Mouse (Mus musculus) C2C12 (cell line): ENCODE measurements around the gene Eif4e1b. TPM values are rescaled to one million over a fixed set of nuclear protein-coding genes. Genes with fewer than 3 reads are reported as not detected.

Source experiments
- H3K27me3 ChIP-seq: one replicate; pipeline ENCODE4 v1.6.1; 2011; ENCODE audit not compliant: control insufficient read depth, insufficient read depth, insufficient read length
- H3K36me3 ChIP-seq: one replicate; pipeline ENCODE4 v1.6.1; 2011; ENCODE audit not compliant: control insufficient read depth, insufficient read depth
- H3K4me3 ChIP-seq: one replicate; pipeline ENCODE4 v1.5.1; 2011; ENCODE audit warnings: mild to moderate bottlenecking, control low read depth; ENCODE audit not compliant: poor library complexity, insufficient read depth, severe bottlenecking
- H3K79me2 ChIP-seq: one replicate; pipeline ENCODE4 v1.6.1; 2011; ENCODE audit not compliant: control insufficient read depth, insufficient read depth
- H3K79me3 ChIP-seq: one replicate; pipeline ENCODE4 v1.6.1; 2011; ENCODE audit warnings: low read depth, control low read depth
- H3ac ChIP-seq: one replicate; pipeline ENCODE3; 2011; ENCODE audit warnings: low read depth; ENCODE audit not compliant: control insufficient read depth, insufficient read length
- CEBPB ChIP-seq: IDR thresholded peaks from one replicate; pipeline ENCODE4 v1.6.1; 2011; ENCODE audit warnings: low read depth, mild to moderate bottlenecking, control low read depth, moderate library complexity
- CTCF ChIP-seq: IDR thresholded peaks from one replicate; pipeline ENCODE4 v1.5.1; 2011; ENCODE audit not compliant: control insufficient read depth, insufficient read depth, insufficient read length
- FOSL1 ChIP-seq: IDR thresholded peaks from one replicate; pipeline ENCODE4 v1.8.0; 2011; ENCODE audit warnings: mild to moderate bottlenecking, low read length; ENCODE audit not compliant: poor library complexity, insufficient read depth, severe bottlenecking
- MAX ChIP-seq: IDR thresholded peaks from one replicate; pipeline ENCODE4 v1.6.1; 2011; ENCODE audit warnings: mild to moderate bottlenecking, control low read depth
- MYOD1 ChIP-seq: IDR thresholded peaks from one replicate; pipeline ENCODE4 v1.6.1; 2011; ENCODE audit warnings: low read depth; ENCODE audit not compliant: control insufficient read depth, insufficient read length
- MYOG ChIP-seq: IDR thresholded peaks from one replicate; pipeline ENCODE4 v1.6.1; 2011; ENCODE audit not compliant: control insufficient read depth, insufficient read length; ENCODE audit errors: extremely low read depth
- USF1 ChIP-seq: IDR thresholded peaks from one replicate; pipeline ENCODE4 v1.6.1; 2011; ENCODE audit warnings: low read depth, mild to moderate bottlenecking, control low read depth, moderate library complexity
- polyA plus RNA-seq: library from polyadenylated mRNA; unstranded; fragments of >200 nt; fragmentation: generic; extraction: Trizol; gene quantifications from one replicate; pipeline ENCODE4 v1.2.1, GENCODE M21; 2012; ENCODE audit warnings: missing spikeins

Gene Eif4e1b
- polyA plus RNA-seq, 1 experiment: not detected

GRCm38 (mm10) chr13:54748190-54748589 is 35.6 kb upstream of the Eif4e1b start:
- TF ChIP-seq CTCF (no peak), MYOG (no peak), MYOD1 (no peak), CEBPB (no peak), USF1 (no peak), MAX (no peak), FOSL1 (no peak)
- H3K27me3 ChIP-seq: peaks cover 38% of the 10 kb centered on the region

GRCm38 (mm10) chr13:54748721-54749060 is 35.1 kb upstream of the Eif4e1b start:
- peaks cover 38% of the 10 kb centered on the region for H3K27me3 ChIP-seq
- H3K79me3 ChIP-seq: no peaks in the 10 kb centered on the region
- no peaks in the 10 kb centered on the region for H3K79me2 ChIP-seq
- no peaks in the 10 kb centered on the region for H3K36me3 ChIP-seq
- TF ChIP-seq MAX (no peak), CTCF (no peak)
- H3K4me3 ChIP-seq: no peak overlapping the region
- H3ac ChIP-seq: no peak overlapping the region

More at GRCm38 (mm10) chr13:54748190-54748589, 35.6 kb upstream of the Eif4e1b start:
- Histone ChIP-seq H3K79me3 (no peaks in the 10 kb centered on the region), H3K36me3 (no peaks in the 10 kb centered on the region), H3K4me3 (no peak overlapping the region), H3ac (no peak overlapping the region), H3K79me2 (no peaks in the 10 kb centered on the region)

- peak overlapping the region; percentile 6 for H3K4me3 ChIP-seq
- no peaks in the 10 kb centered on the region for H3K79me3 ChIP-seq
- H3K27me3 ChIP-seq: peaks cover 36% of the 10 kb centered on the region
- peak overlapping the region; percentile 66 for H3ac ChIP-seq
- no peaks in the 10 kb centered on the region for H3K36me3 ChIP-seq
- no peaks in the 10 kb centered on the region for H3K79me2 ChIP-seq
- no peak for TF ChIP-seq CTCF
- TF ChIP-seq CEBPB: no peak
- no peak for TF ChIP-seq FOSL1
Measured at GRCm38 (mm10) chr13:54749061-54749863, 34.5 kb upstream of the Eif4e1b start.

GRCm38 (mm10) chr13:54749864-54750411 is 33.9 kb upstream of the Eif4e1b start, which contains the start of gene Gprin1:
Gene Gprin1, minus strand, starts transcription at chr13:54749874.
- Histone ChIP-seq H3K79me2 (no peaks in the 10 kb centered on the region), H3K79me3 (no peaks in the 10 kb centered on the region), H3K4me3 (peak within 1 kb of the TSS; percentile 6), H3ac (peak within 1 kb of the TSS; percentile 66), H3K36me3 (no peaks in the 10 kb centered on the region), H3K27me3 (peaks cover 29% of the 10 kb centered on the region)
- TF ChIP-seq MYOD1 (no peak), FOSL1 (no peak), CEBPB (no peak), MAX (no peak), MYOG (no peak), USF1 (no peak), CTCF (no peak)

GRCm38 (mm10) chr13:54750699-54751098 is 33.1 kb upstream of the Eif4e1b start:
- H3K27me3 ChIP-seq: peaks cover 24% of the 10 kb centered on the region
- no peaks in the 10 kb centered on the region for H3K79me3 ChIP-seq
- no peak overlapping the region for H3ac ChIP-seq
- no peaks in the 10 kb centered on the region for H3K79me2 ChIP-seq
- no peaks in the 10 kb centered on the region for H3K36me3 ChIP-seq
- TF ChIP-seq MYOD1: no peak
- no peak for TF ChIP-seq CTCF
- TF ChIP-seq MAX: peak; percentile 89
- no peak overlapping the region for H3K4me3 ChIP-seq

GRCm38 (mm10) chr13:54752656-54753055 is 31.1 kb upstream of the Eif4e1b start:
- H3ac ChIP-seq: no peak overlapping the region
- peaks cover 16% of the 10 kb centered on the region for H3K27me3 ChIP-seq
- no peaks in the 10 kb centered on the region for H3K79me3 ChIP-seq
- no peaks in the 10 kb centered on the region for H3K79me2 ChIP-seq
- TF ChIP-seq MYOD1 (no peak), USF1 (no peak), CTCF (no peak), MAX (no peak), MYOG (no peak), FOSL1 (no peak)
- no peak overlapping the region for H3K4me3 ChIP-seq
- H3K36me3 ChIP-seq: no peaks in the 10 kb centered on the region
